Mouse (Mus musculus) cerebral cortex, adult 2 months (tissue): ENCODE results near the gene Ifnk.

Experiments used
- WGBS: fragments of 180-500 bp; shearing (Covaris S2); methylation state at CpG from one replicate; pipeline ENCODE4 v1.1.7; 2018; 5-methylcytosine and 5-hydroxymethylcytosine counted together

Gene Ifnk

GRCm38 (mm10) chr4:35151756-35152155 is at the start of gene Ifnk:
Ifnk (plus strand) TSS chr4:35152056.
- WGBS: 91% methylated on average over 4 of the region's 4 CpGs

- 85% methylated on average over 14 of the region's 14 CpGs for WGBS
Measured at GRCm38 (mm10) chr4:35105115-35105773, 46.6 kb upstream of the Ifnk start.

- 90% methylated on average over 4 of the region's 4 CpGs for WGBS
Measured at GRCm38 (mm10) chr4:35112452-35112851, 39.4 kb upstream of the Ifnk start.

- WGBS: 76% methylated on average over 13 of the region's 13 CpGs
Measured at GRCm38 (mm10) chr4:35113516-35114248, 38.2 kb upstream of the Ifnk start.

GRCm38 (mm10) chr4:35114950-35115349 is 36.9 kb upstream of the Ifnk start:
- 89% methylated on average over 2 of the region's 2 CpGs for WGBS

- WGBS: 35% methylated on average over 6 of the region's 6 CpGs
Measured at GRCm38 (mm10) chr4:35115933-35116332, 35.9 kb upstream of the Ifnk start.

- 90% methylated on average over 3 of the region's 3 CpGs for WGBS
Measured at GRCm38 (mm10) chr4:35117144-35117543, 34.7 kb upstream of the Ifnk start.

GRCm38 (mm10) chr4:35118851-35119250 is 33.0 kb upstream of the Ifnk start:
- WGBS: 88% methylated on average over 2 of the region's 2 CpGs

GRCm38 (mm10) chr4:35120159-35120558 is 31.7 kb upstream of the Ifnk start:
- WGBS: 60% methylated on average over 4 of the region's 4 CpGs

- WGBS: 76% methylated on average over 8 of the region's 8 CpGs
Measured at GRCm38 (mm10) chr4:35120575-35120974, 31.3 kb upstream of the Ifnk start.

GRCm38 (mm10) chr4:35121060-35121459 is 30.8 kb upstream of the Ifnk start:
- 36% methylated on average over 12 of the region's 12 CpGs for WGBS

GRCm38 (mm10) chr4:35123087-35123486 is 28.8 kb upstream of the Ifnk start:
- 92% methylated on average over 5 of the region's 5 CpGs for whole genome bisulfite sequencing

- WGBS: 86% methylated on average over 11 of the region's 11 CpGs
Measured at GRCm38 (mm10) chr4:35124027-35124426, 27.8 kb upstream of the Ifnk start.

- 43% methylated on average over 6 of the region's 6 CpGs for WGBS
Measured at GRCm38 (mm10) chr4:35125299-35125777, 26.5 kb upstream of the Ifnk start.

GRCm38 (mm10) chr4:35126776-35127175 is 25.1 kb upstream of the Ifnk start:
- WGBS: 80% methylated on average over 9 of the region's 9 CpGs

GRCm38 (mm10) chr4:35127759-35128158 is 24.1 kb upstream of the Ifnk start:
- WGBS: 78% methylated on average over 6 of the region's 6 CpGs

GRCm38 (mm10) chr4:35130411-35130948 is 21.4 kb upstream of the Ifnk start:
- 67% methylated on average over 6 of the region's 6 CpGs for WGBS

- 92% methylated on average over 4 of the region's 4 CpGs for WGBS
Measured at GRCm38 (mm10) chr4:35131592-35131991, 20.3 kb upstream of the Ifnk start.

GRCm38 (mm10) chr4:35133411-35133810 is 18.4 kb upstream of the Ifnk start:
- WGBS: 95% methylated on average over 4 of the region's 4 CpGs

GRCm38 (mm10) chr4:35134846-35135611 is 16.8 kb upstream of the Ifnk start:
- 92% methylated on average over 15 of the region's 15 CpGs for WGBS

- WGBS: 75% methylated on average over 4 of the region's 4 CpGs
Measured at GRCm38 (mm10) chr4:35135806-35136205, 16.1 kb upstream of the Ifnk start.

- WGBS: 83% methylated on average over 8 of the region's 8 CpGs
Measured at GRCm38 (mm10) chr4:35136996-35137395, 14.9 kb upstream of the Ifnk start.
